Mouse (Mus musculus): ENCODE measurements around the gene Tmeff2. TPM values are rescaled to one million over a fixed set of nuclear protein-coding genes. Genes with fewer than 3 reads are reported as not detected.
"Not testable (repeated sequence)": the region's sequence is repeated elsewhere in the genome, so short reads cannot be mapped to it uniquely, and the experiment has no call there.

The Tmeff2 gene
- polyA plus RNA-seq (2017; shearing (Covaris generic)): not detected

GRCm38 (mm10) chr1:50900386-50900785 lies at the start of gene Tmeff2:
Gene Tmeff2 (plus strand): TSS chr1:50900647.
- ATAC-seq: not testable (repeated sequence)

- ATAC-seq: no peak
These were observed 38.9 kb upstream of the Tmeff2 start for GRCm38 (mm10) chr1:50861515-50861914.

GRCm38 (mm10) chr1:50897696-50898095 lies 2.8 kb upstream of the Tmeff2 start:
- no peak for ATAC-seq

GRCm38 (mm10) chr1:50924838-50925355 lies 24.4 kb downstream of the Tmeff2 start:
- no peak for ATAC-seq

GRCm38 (mm10) chr1:50925356-50925921 lies 25.0 kb downstream of the Tmeff2 start:
- ATAC-seq: no peak

GRCm38 (mm10) chr1:50926374-50927060 lies 26.1 kb downstream of the Tmeff2 start:
- no peak for ATAC-seq

- peak; percentile 63 for ATAC-seq
These were observed 26.7 kb downstream of the Tmeff2 start for GRCm38 (mm10) chr1:50927077-50927611.

GRCm38 (mm10) chr1:50927679-50928187 lies 27.3 kb downstream of the Tmeff2 start:
- ATAC-seq: no peak

- ATAC-seq: no peak
These were observed 28.3 kb downstream of the Tmeff2 start for GRCm38 (mm10) chr1:50928776-50929175.

- no peak for ATAC-seq
These were observed 34.6 kb downstream of the Tmeff2 start for GRCm38 (mm10) chr1:50935076-50935475.

GRCm38 (mm10) chr1:50935484-50935883 lies 35.0 kb downstream of the Tmeff2 start:
- no peak for ATAC-seq

GRCm38 (mm10) chr1:50940131-50941039 lies 39.9 kb downstream of the Tmeff2 start:
- ATAC-seq: no peak

- no peak for ATAC-seq
These were observed 48.1 kb downstream of the Tmeff2 start for GRCm38 (mm10) chr1:50948575-50948974.

- ATAC-seq: no peak
These were observed 58.4 kb downstream of the Tmeff2 start for GRCm38 (mm10) chr1:50958844-50959243.

- peak; percentile 32 for ATAC-seq
These were observed 61.7 kb downstream of the Tmeff2 start for GRCm38 (mm10) chr1:50961954-50962648.

- ATAC-seq: no peak
These were observed 62.2 kb downstream of the Tmeff2 start for GRCm38 (mm10) chr1:50962649-50963000.

- no peak for ATAC-seq
These were observed 69.2 kb downstream of the Tmeff2 start for GRCm38 (mm10) chr1:50969685-50970084.

- no peak for ATAC-seq
These were observed 70.4 kb downstream of the Tmeff2 start for GRCm38 (mm10) chr1:50970853-50971252.

- no peak for ATAC-seq
These were observed 72.3 kb downstream of the Tmeff2 start for GRCm38 (mm10) chr1:50972509-50973436.

- no peak for ATAC-seq
These were observed 79.1 kb downstream of the Tmeff2 start for GRCm38 (mm10) chr1:50979358-50980081.
